Mouse (Mus musculus) lung, adult 2 months (tissue): ENCODE results near the gene Nenf. TPM values are rescaled to one million over a fixed set of nuclear protein-coding genes. Genes with fewer than 3 reads are reported as not detected.

ENCODE experiments used
- DNase-seq: peaks from one replicate; pipeline ENCODE4 v3.0.0; 2022
- H3K4me1 ChIP-seq: fragments of 200-500 bp; 2 replicates; pipeline ENCODE4 v1.6.1; 2011; ENCODE audit warnings: low read length; ENCODE audit not compliant: control insufficient read depth, insufficient read depth
- H3K4me3 ChIP-seq: fragments of 200-500 bp; replicated peaks from 2 replicates; pipeline ENCODE3; 2011; ENCODE audit warnings: low read depth, mild to moderate bottlenecking, control low read depth, low read length; ENCODE audit errors: extremely low read depth
- CTCF ChIP-seq: fragments of 200-500 bp; IDR thresholded peaks from 2 replicates; pipeline ENCODE4 v1.5.1; 2011; ENCODE audit warnings: mild to moderate bottlenecking, low read length, control low read depth; ENCODE audit not compliant: insufficient read depth
- POLR2A ChIP-seq: fragments of 200-500 bp; IDR thresholded peaks from 2 replicates; pipeline ENCODE4 v1.6.1; 2011; ENCODE audit warnings: low read depth, mild to moderate bottlenecking, control low read depth, low read length, borderline replicate concordance; ENCODE audit errors: extremely low read depth
- WGBS: fragments of 180-500 bp; shearing (Covaris S2); methylation state at CpG from one replicate; pipeline ENCODE4 v1.1.7; 2018; 5-methylcytosine and 5-hydroxymethylcytosine counted together
- polyA plus RNA-seq: library from polyadenylated mRNA; depleted of rRNA; stranded (reverse); fragments of >200 nt; gene quantifications from 2 replicates; pipeline ENCODE4 v1.2.3, GENCODE M21; 2012

Gene Nenf
- polyA plus RNA-seq, 1 experiment, result 164 TPM

DNA sequence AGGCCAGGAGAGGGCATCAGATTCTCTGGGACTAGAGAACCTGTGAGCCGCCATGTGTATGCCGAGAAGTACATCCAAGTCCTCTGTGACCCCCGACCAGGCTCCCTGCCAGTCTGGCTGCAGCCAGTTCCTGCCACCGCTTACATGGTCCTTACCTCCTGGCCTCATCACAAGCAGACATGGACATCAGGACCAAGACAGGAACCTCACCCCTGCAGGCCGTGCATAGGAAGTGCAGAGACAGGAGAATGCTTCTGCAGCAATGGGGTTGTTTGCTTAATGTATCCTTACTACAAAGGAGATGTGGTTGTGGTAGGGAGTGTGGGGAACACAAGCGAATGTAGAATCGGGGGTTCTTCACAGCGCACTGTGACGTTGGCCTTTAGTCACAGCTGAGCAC, 11.7 kb downstream of the Nenf start:
- TF ChIP-seq CTCF (0 out of 2 replicates have a peak, but pooled peaks have one; percentile 4), POLR2A (no peak)
- no peak for DNase-seq
- no peaks in the 10 kb centered on the region; the same call in 1 of the 2 replicates for H3K4me1 ChIP-seq
- H3K4me3 ChIP-seq, result no peak overlapping the region
- WGBS, result 86% methylated on average over 9 of the region's 9 CpGs

DNA sequence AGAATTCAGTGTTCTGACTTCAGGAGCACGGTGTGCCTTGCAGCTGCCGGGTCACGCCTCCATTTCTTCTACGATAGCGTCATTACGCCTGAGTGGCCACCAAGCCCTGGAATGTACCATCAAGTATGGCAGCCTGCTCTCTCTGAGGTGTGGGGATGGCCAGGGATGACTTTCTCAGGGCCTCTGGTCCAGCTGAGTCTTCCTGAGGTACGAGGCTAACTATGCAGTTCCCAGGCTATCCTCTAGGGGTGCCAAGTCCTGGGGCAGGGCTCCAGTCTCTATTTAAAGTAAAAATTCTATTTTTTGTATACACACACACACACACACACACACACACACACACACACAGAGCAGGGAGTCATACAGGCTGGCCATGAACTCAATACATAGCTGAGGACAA, 12.4 kb downstream of the Nenf start:
- Histone ChIP-seq H3K4me1 (no peaks in the 10 kb centered on the region; the same call in 1 of the 2 replicates), H3K4me3 (no peak overlapping the region)
- no peak for TF ChIP-seq POLR2A
- peak; percentile 49 for TF ChIP-seq CTCF
- DNase-seq, result no peak
- 67% methylated on average over 7 of the region's 7 CpGs for WGBS

DNA sequence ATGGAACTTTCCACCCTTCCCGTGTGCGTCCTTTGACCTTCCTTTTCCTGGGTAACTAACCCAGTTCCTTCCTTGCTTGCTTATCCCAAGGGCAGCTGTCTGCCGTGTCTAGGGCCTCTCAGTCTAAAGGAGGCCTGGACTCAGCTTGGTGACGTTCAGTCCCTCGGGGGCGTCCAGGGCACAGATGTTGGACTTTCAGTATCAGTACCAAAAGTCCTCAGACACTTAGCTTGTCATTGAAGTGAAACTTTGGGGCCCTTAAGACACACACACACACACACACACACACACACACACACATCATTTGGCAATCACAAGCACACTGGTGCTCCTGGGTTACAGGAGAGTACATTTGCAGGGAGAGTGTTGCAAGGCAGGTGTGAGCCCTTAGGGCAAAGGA, 13.8 kb downstream of the Nenf start:
- TF ChIP-seq CTCF, result no peak
- TF ChIP-seq POLR2A, result no peak
- no peak for DNase-seq
- 60% methylated on average over 6 of the region's 6 CpGs for WGBS
- no peaks in the 10 kb centered on the region; the same call in 1 of the 2 replicates for H3K4me1 ChIP-seq
- no peak overlapping the region for H3K4me3 ChIP-seq

DNA sequence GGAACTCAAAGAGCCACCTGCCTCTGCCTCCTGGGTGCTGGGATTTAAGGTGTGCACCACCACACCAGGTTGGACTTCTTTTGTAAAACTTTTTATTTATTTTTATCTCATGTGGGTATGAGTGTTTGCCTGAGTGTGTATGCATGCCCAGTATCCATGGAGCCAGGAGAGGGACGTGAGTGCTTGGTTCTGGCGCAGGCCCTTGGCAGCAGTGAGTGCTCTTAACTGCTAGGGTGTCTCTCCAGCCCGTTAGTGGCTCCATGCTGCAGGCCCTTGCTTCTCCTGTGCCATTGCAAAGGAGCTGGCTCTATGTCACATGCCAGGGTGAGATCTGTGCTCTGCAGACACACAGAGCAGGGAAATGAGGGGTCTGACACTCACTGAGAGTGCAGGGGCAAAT, 14.3 kb downstream of the Nenf start:
- TF ChIP-seq CTCF, result no peak
- no peak for TF ChIP-seq POLR2A
- H3K4me1 ChIP-seq, result no peaks in the 10 kb centered on the region; the same call in 1 of the 2 replicates
- peak; percentile 59 for DNase-seq
- H3K4me3 ChIP-seq, result no peak overlapping the region
- WGBS, result 57% methylated on average over 3 of the region's 3 CpGs

DNA sequence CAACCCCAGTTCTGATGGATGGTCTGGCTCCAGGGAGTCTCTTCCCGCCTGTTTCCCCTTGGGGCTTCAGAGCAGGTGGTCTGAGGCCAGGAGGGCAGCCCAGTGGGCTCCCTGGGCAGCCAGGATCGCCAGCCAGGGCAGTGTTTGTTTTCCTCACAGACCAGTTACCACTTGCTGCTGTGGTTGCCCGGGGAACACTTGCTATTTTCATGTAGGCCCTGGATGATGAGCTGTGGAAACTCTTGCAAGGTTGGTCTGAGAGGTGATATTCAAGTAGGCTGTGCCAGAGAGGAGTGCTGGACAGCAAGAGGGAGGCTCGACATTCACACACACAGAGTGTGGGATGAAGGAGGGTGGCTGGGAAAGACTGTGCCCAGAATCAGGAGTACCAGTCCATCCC, 16.1 kb downstream of the Nenf start:
- no peak for DNase-seq
- WGBS, result 43% methylated on average over 4 of the region's 4 CpGs

DNA sequence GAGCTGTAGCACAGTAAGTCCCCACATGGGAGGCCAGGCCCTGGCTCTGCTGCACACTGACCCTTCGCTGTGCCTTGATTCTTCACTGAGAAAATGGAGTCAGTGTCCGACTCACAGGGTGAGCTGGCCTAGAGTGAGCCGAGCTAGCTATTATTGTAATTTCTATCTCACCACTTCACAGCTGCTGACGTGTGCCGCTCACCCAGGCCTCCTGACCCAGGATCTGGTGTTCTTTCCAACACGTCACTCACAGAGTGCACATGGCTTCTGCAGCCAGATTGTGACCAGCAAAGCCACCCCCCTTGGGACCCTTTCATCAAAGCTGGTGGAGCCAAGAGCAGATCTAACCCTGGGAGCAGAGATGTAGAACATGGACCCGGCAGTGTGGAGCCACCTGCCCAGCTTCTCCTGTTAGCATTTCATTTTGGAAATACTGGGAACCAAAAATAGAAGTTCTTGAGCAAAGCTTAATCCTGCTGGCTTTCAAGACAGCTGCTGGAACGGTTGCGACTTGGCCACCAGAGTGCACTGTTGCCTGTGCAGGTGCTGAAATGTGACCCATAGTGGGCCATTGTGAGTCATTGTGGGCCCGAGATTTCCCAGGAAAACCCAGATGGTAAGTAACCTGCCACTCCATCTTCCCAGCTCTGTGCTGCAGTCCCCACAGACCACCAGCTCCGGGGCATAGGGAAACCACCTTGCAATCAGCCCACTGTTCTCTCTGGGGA, 18.6 kb downstream of the Nenf start:
- Histone ChIP-seq H3K4me1 (no peaks in the 10 kb centered on the region; the same call in 1 of the 2 replicates), H3K4me3 (no peak overlapping the region)
- WGBS, result 46% methylated on average over 11 of the region's 11 CpGs
- TF ChIP-seq CTCF (peak; percentile 78), POLR2A (no peak)
- DNase-seq, result peak; percentile 60

More for the DNA sequence above, 16.1 kb downstream of the Nenf start:
- TF ChIP-seq CTCF (no peak), POLR2A (no peak)
- Histone ChIP-seq H3K4me1 (no peaks in the 10 kb centered on the region; the same call in 1 of the 2 replicates), H3K4me3 (no peak overlapping the region)

DNA sequence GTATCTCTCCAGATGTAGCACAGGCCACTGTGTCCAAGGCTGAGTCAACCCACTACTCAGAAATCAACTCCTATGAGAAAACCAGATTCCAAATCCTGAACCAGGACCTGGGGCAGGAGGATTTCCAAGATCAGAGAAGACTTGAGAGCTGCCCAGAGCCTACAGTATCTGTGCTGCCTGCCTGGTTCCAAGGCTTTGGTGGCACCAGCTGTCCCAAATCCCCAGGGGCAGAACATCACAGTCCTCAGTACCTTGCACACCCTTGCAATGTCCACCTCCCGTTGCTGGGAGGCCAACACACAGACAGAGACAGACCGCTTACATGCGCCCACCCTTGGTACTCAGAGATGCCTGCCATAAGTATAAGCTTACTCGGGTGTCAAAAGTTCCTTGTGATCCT, 19.7 kb downstream of the Nenf start:
- Histone ChIP-seq H3K4me3 (no peak overlapping the region), H3K4me1 (no peaks in the 10 kb centered on the region; the same call in 1 of the 2 replicates)
- TF ChIP-seq CTCF (no peak), POLR2A (no peak)
- DNase-seq, result no peak
- WGBS, result 90% methylated on average over 4 of the region's 4 CpGs

DNA sequence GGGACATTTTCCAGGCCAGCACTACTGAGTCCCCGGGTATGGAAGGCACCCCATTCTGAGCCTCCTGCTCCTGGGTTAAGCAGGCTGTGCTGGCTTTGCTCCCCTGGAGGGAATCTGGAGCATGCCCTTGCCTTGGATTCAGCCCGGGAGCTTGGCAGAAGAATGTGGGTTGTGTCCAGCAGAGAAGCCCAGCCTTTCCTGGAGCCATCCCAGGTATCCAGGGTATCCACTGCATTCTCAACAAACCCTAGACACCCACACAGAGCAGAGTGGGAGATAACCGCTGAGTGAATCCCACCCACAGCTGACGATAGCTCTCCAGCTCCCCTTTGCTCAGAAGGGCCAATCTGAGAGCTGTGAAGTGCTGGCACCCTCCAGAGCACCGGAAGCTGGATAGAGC, 21.5 kb downstream of the Nenf start:
- no peak for TF ChIP-seq CTCF
- no peak for TF ChIP-seq POLR2A
- Histone ChIP-seq H3K4me1 (no peaks in the 10 kb centered on the region), H3K4me3 (no peak overlapping the region)
- 56% methylated on average over 5 of the region's 5 CpGs for WGBS
- peak; percentile 51 for DNase-seq

DNA sequence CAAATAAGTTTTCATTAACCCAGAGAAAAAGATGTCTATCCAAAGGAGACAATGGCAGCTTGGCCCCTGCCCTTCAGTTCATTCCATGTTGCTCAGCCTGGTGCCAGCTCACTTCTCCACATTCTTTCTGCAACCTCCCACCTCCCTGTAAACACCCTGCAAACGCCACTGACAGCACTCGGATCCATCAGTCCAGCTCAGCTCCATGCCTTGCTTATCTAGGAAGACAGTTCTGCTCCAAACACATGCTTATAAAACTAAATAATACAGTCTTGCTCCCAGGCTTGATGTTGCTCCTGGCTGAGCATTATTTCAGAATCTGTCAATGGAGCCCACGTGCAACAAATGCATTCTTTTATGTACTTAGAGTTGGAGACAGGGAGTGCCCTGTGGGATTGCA, 22.2 kb downstream of the Nenf start:
- DNase-seq, result peak; percentile 5
- TF ChIP-seq CTCF, result no peak
- TF ChIP-seq POLR2A, result no peak
- Histone ChIP-seq H3K4me3 (no peak overlapping the region), H3K4me1 (no peaks in the 10 kb centered on the region)
- 30% methylated on average over 3 of the region's 3 CpGs for WGBS
